Mouse (Mus musculus): ENCODE results near the gene Atxn7l1. TPM values are rescaled to one million over a fixed set of nuclear protein-coding genes. Genes with fewer than 3 reads are reported as not detected.
A peak's percentile ranks its signal among the peaks of the same experiment; 100 is the strongest.
"Not testable (repeated sequence)": the region's sequence is repeated elsewhere in the genome, so short reads cannot be mapped to it uniquely, and the experiment has no call there.

Atxn7l1 gene
- total and polyA plus RNA-seq, 2 experiments from 2014 or later, result 20.9 to 27.8 TPM

GRCm38 (mm10) chr12:33156334-33157018 is 9.0 kb downstream of the Atxn7l1 start:
- H3K4me2 ChIP-seq (ENCODE audit: low read depth, low read length, poor library complexity, severe bottlenecking), result no peak overlapping the region
- no peak overlapping the region for H3K4me3 ChIP-seq (ENCODE audit: low read depth, low read length)
- DNase-seq (ENCODE audit: low spot score), result no peak
- no peak overlapping the region for H3K9ac ChIP-seq (replicated peaks; ENCODE audit: low read length, poor library complexity, severe bottlenecking)
- WGBS, result 91% methylated on average over 7 of the region's 7 CpGs
- no peaks in the 10 kb centered on the region for H3K4me1 ChIP-seq (ENCODE audit: insufficient read depth, low read length)
- no peak for ATAC-seq (ENCODE audit: low FRiP score)
- H3K27ac ChIP-seq (ENCODE audit: low read depth, low read length), result no peak overlapping the region
- no peaks in the 10 kb centered on the region for H3K27me3 ChIP-seq (ENCODE audit: insufficient read depth, low read length)
- 0 out of 2 replicates have a peak, but pooled peaks cover 2% of the 10 kb centered on the region for H3K36me3 ChIP-seq (ENCODE audit: insufficient read depth, low read length)
- H3K9me3 ChIP-seq (ENCODE audit: low read length), result no peaks in the 10 kb centered on the region
- TF ChIP-seq CTCF (IDR thresholded peaks at IDR 0.05), result no peak

GRCm38 (mm10) chr12:33158256-33158655 is 10.8 kb downstream of the Atxn7l1 start:
- Histone ChIP-seq H3K9me3 (ENCODE audit: low read length) (no peaks in the 10 kb centered on the region), H3K9ac (replicated peaks; ENCODE audit: low read length, poor library complexity, severe bottlenecking) (no peak overlapping the region), H3K4me1 (ENCODE audit: insufficient read depth, low read length) (no peaks in the 10 kb centered on the region), H3K4me3 (ENCODE audit: low read depth, low read length) (no peak overlapping the region), H3K27me3 (ENCODE audit: insufficient read depth, low read length) (no peaks in the 10 kb centered on the region), H3K4me2 (ENCODE audit: low read depth, low read length, poor library complexity, severe bottlenecking) (no peak overlapping the region), H3K27ac (ENCODE audit: low read depth, low read length) (no peak overlapping the region), H3K36me3 (ENCODE audit: insufficient read depth, low read length) (0 out of 2 replicates have a peak, but pooled peaks cover 2% of the 10 kb centered on the region)
- no peak for TF ChIP-seq CTCF (IDR thresholded peaks at IDR 0.05)
- WGBS, result 83% methylated on average over 8 of the region's 8 CpGs
- no peak for DNase-seq (ENCODE audit: low spot score)
- no peak for ATAC-seq (ENCODE audit: low FRiP score)

- H3K4me3 ChIP-seq (ENCODE audit: low read depth, low read length), result no peak overlapping the region
- H3K4me2 ChIP-seq (ENCODE audit: low read depth, low read length, poor library complexity, severe bottlenecking), result no peak overlapping the region
- H3K9me3 ChIP-seq (ENCODE audit: low read length), result no peaks in the 10 kb centered on the region
- H3K27me3 ChIP-seq (ENCODE audit: insufficient read depth, low read length), result no peaks in the 10 kb centered on the region
- no peak overlapping the region for H3K9ac ChIP-seq (replicated peaks; ENCODE audit: low read length, poor library complexity, severe bottlenecking)
- TF ChIP-seq CTCF (IDR thresholded peaks at IDR 0.05), result no peak
- no peak for DNase-seq (ENCODE audit: low spot score)
- WGBS, result 89% methylated on average over 7 of the region's 7 CpGs
- H3K36me3 ChIP-seq (ENCODE audit: insufficient read depth, low read length), result 0 out of 2 replicates have a peak, but pooled peaks cover 2% of the 10 kb centered on the region
- ATAC-seq (ENCODE audit: low FRiP score), result no peak
- no peak overlapping the region for H3K27ac ChIP-seq (ENCODE audit: low read depth, low read length)
- H3K4me1 ChIP-seq (ENCODE audit: insufficient read depth, low read length), result no peaks in the 10 kb centered on the region
Measured at GRCm38 (mm10) chr12:33160406-33160805, 12.9 kb downstream of the Atxn7l1 start.

GRCm38 (mm10) chr12:33162541-33162940 is 15.0 kb downstream of the Atxn7l1 start:
- Histone ChIP-seq H3K4me3 (ENCODE audit: low read depth, low read length) (no peak overlapping the region), H3K9me3 (ENCODE audit: low read length) (no peaks in the 10 kb centered on the region), H3K4me2 (ENCODE audit: low read depth, low read length, poor library complexity, severe bottlenecking) (no peak overlapping the region), H3K27ac (ENCODE audit: low read depth, low read length) (no peak overlapping the region), H3K4me1 (ENCODE audit: insufficient read depth, low read length) (no peaks in the 10 kb centered on the region), H3K36me3 (ENCODE audit: insufficient read depth, low read length) (no peaks in the 10 kb centered on the region), H3K9ac (replicated peaks; ENCODE audit: low read length, poor library complexity, severe bottlenecking) (no peak overlapping the region), H3K27me3 (ENCODE audit: insufficient read depth, low read length) (no peaks in the 10 kb centered on the region)
- no peak for ATAC-seq (ENCODE audit: low FRiP score)
- 32% methylated on average over 12 of the region's 12 CpGs for WGBS
- no peak for TF ChIP-seq CTCF (IDR thresholded peaks at IDR 0.05)
- DNase-seq (ENCODE audit: low spot score), result peak; percentile 75

GRCm38 (mm10) chr12:33164019-33164418 is 16.5 kb downstream of the Atxn7l1 start:
- ATAC-seq (ENCODE audit: low FRiP score); H3K9ac ChIP-seq (replicated peaks; ENCODE audit: low read length, poor library complexity, severe bottlenecking): not testable (repeated sequence)
- 96% methylated on average over 5 of the region's 5 CpGs for WGBS

GRCm38 (mm10) chr12:33166712-33167111 is 19.2 kb downstream of the Atxn7l1 start:
- Histone ChIP-seq H3K4me2 (ENCODE audit: low read depth, low read length, poor library complexity, severe bottlenecking) (no peak overlapping the region), H3K4me3 (ENCODE audit: low read depth, low read length) (no peak overlapping the region), H3K27ac (ENCODE audit: low read depth, low read length) (no peak overlapping the region), H3K9ac (replicated peaks; ENCODE audit: low read length, poor library complexity, severe bottlenecking) (no peak overlapping the region), H3K36me3 (ENCODE audit: insufficient read depth, low read length) (no peaks in the 10 kb centered on the region), H3K4me1 (ENCODE audit: insufficient read depth, low read length) (no peaks in the 10 kb centered on the region), H3K27me3 (ENCODE audit: insufficient read depth, low read length) (no peaks in the 10 kb centered on the region), H3K9me3 (ENCODE audit: low read length) (no peaks in the 10 kb centered on the region)
- WGBS, result 63% methylated on average over 8 of the region's 8 CpGs
- no peak for TF ChIP-seq CTCF (IDR thresholded peaks at IDR 0.05)
- DNase-seq (ENCODE audit: low spot score), result no peak
- no peak for ATAC-seq (ENCODE audit: low FRiP score)

More at GRCm38 (mm10) chr12:33164019-33164418, 16.5 kb downstream of the Atxn7l1 start:
- H3K9me3 ChIP-seq (ENCODE audit: low read length); H3K4me3 ChIP-seq (ENCODE audit: low read depth, low read length); DNase-seq (ENCODE audit: low spot score); H3K4me1 ChIP-seq (ENCODE audit: insufficient read depth, low read length); H3K27me3 ChIP-seq (ENCODE audit: insufficient read depth, low read length); H3K4me2 ChIP-seq (ENCODE audit: low read depth, low read length, poor library complexity, severe bottlenecking); H3K27ac ChIP-seq (ENCODE audit: low read depth, low read length); H3K36me3 ChIP-seq (ENCODE audit: insufficient read depth, low read length): not testable (repeated sequence)
